Mouse (Mus musculus) lung, adult 2 months (tissue): ENCODE data around the gene Kif12. TPM values are rescaled to one million over a fixed set of nuclear protein-coding genes. Genes with fewer than 3 reads are reported as not detected.

Experiments
- DNase-seq: peaks from one replicate; pipeline ENCODE4 v3.0.0; 2022
- H3K4me1 ChIP-seq: fragments of 200-500 bp; 2 replicates; pipeline ENCODE4 v1.6.1; 2011; ENCODE audit warnings: low read length; ENCODE audit not compliant: control insufficient read depth, insufficient read depth
- H3K4me3 ChIP-seq: fragments of 200-500 bp; replicated peaks from 2 replicates; pipeline ENCODE3; 2011; ENCODE audit warnings: low read depth, mild to moderate bottlenecking, control low read depth, low read length; ENCODE audit errors: extremely low read depth
- CTCF ChIP-seq: fragments of 200-500 bp; IDR thresholded peaks from 2 replicates; pipeline ENCODE4 v1.5.1; 2011; ENCODE audit warnings: mild to moderate bottlenecking, low read length, control low read depth; ENCODE audit not compliant: insufficient read depth
- POLR2A ChIP-seq: fragments of 200-500 bp; IDR thresholded peaks from 2 replicates; pipeline ENCODE4 v1.6.1; 2011; ENCODE audit warnings: low read depth, mild to moderate bottlenecking, control low read depth, low read length, borderline replicate concordance; ENCODE audit errors: extremely low read depth
- WGBS: fragments of 180-500 bp; shearing (Covaris S2); methylation state at CpG from one replicate; pipeline ENCODE4 v1.1.7; 2018; 5-methylcytosine and 5-hydroxymethylcytosine counted together
- polyA plus RNA-seq: library from polyadenylated mRNA; depleted of rRNA; stranded (reverse); fragments of >200 nt; gene quantifications from 2 replicates; pipeline ENCODE4 v1.2.3, GENCODE M21; 2012

The Kif12 gene
- polyA plus RNA-seq, 1 experiment = not detected

- TF ChIP-seq POLR2A (no peak), CTCF (no peak)
- Histone ChIP-seq H3K4me1 (no peaks in the 10 kb centered on the region), H3K4me3 (no peak overlapping the region)
- DNase-seq = no peak
- 49% methylated on average over 7 of the region's 7 CpGs for WGBS
Measured at GRCm38 (mm10) chr4:63205583-63205982, 33.7 kb upstream of the Kif12 start.

- DNase-seq = no peak
- Histone ChIP-seq H3K4me1 (no peaks in the 10 kb centered on the region), H3K4me3 (no peak overlapping the region)
- TF ChIP-seq POLR2A = no peak
- TF ChIP-seq CTCF = no peak
- WGBS = 78% methylated on average over 7 of the region's 7 CpGs
Measured at GRCm38 (mm10) chr4:63203874-63204273, 31.9 kb upstream of the Kif12 start.

- no peaks in the 10 kb centered on the region for H3K4me1 ChIP-seq
- TF ChIP-seq CTCF (no peak), POLR2A (no peak)
- DNase-seq = no peak
Measured at GRCm38 (mm10) chr4:63199366-63199765, 27.4 kb upstream of the Kif12 start.

GRCm38 (mm10) chr4:63194366-63194765 lies 22.4 kb upstream of the Kif12 start:
- TF ChIP-seq POLR2A = no peak
- TF ChIP-seq CTCF = no peak
- 54% methylated on average over 2 of the region's 2 CpGs for WGBS
- H3K4me3 ChIP-seq = no peak overlapping the region
- no peak for DNase-seq
- no peaks in the 10 kb centered on the region for H3K4me1 ChIP-seq

More at GRCm38 (mm10) chr4:63199366-63199765, 27.4 kb upstream of the Kif12 start:
- no peak overlapping the region for H3K4me3 ChIP-seq
- 78% methylated on average over 5 of the region's 5 CpGs for WGBS

- TF ChIP-seq POLR2A (no peak), CTCF (no peak)
- no peak overlapping the region for H3K4me3 ChIP-seq
- WGBS = 66% methylated on average over 5 of the region's 5 CpGs
- no peak for DNase-seq
- no peaks in the 10 kb centered on the region for H3K4me1 ChIP-seq
Measured at GRCm38 (mm10) chr4:63191641-63192040, 19.7 kb upstream of the Kif12 start.

GRCm38 (mm10) chr4:63186281-63186870 lies 14.4 kb upstream of the Kif12 start:
- no peak for TF ChIP-seq POLR2A
- H3K4me3 ChIP-seq = no peak overlapping the region
- WGBS = 49% methylated on average over 21 of the region's 21 CpGs
- no peaks in the 10 kb centered on the region for H3K4me1 ChIP-seq
- peak; percentile 46 for DNase-seq

- peak; percentile 39 for DNase-seq
- Histone ChIP-seq H3K4me3 (no peak overlapping the region), H3K4me1 (no peaks in the 10 kb centered on the region)
- WGBS = 6% methylated on average over 5 of the region's 5 CpGs
- peak; percentile 73 for TF ChIP-seq CTCF
- TF ChIP-seq POLR2A = no peak
Measured at GRCm38 (mm10) chr4:63181556-63181955, 9.6 kb upstream of the Kif12 start.

- H3K4me1 ChIP-seq = no peaks in the 10 kb centered on the region
- no peak for TF ChIP-seq POLR2A
- TF ChIP-seq CTCF = no peak
- no peak for DNase-seq
- WGBS = 38% methylated on average over 24 of the region's 24 CpGs
- H3K4me3 ChIP-seq = no peak overlapping the region
Measured at GRCm38 (mm10) chr4:63171122-63171521, 809 bp downstream of the Kif12 start.

- TF ChIP-seq CTCF (no peak), POLR2A (no peak)
- 55% methylated on average over 4 of the region's 4 CpGs for WGBS
- no peak overlapping the region for H3K4me3 ChIP-seq
- H3K4me1 ChIP-seq = no peaks in the 10 kb centered on the region
- no peak for DNase-seq
Measured at GRCm38 (mm10) chr4:63170061-63170460, 1.9 kb downstream of the Kif12 start.

- no peak overlapping the region for H3K4me3 ChIP-seq
- 75% methylated on average over 5 of the region's 5 CpGs for WGBS
- DNase-seq = no peak
Measured at GRCm38 (mm10) chr4:63166323-63166722, 5.6 kb downstream of the Kif12 start.

More at GRCm38 (mm10) chr4:63166323-63166722, 5.6 kb downstream of the Kif12 start:
- TF ChIP-seq POLR2A = no peak
- TF ChIP-seq CTCF = no peak
- H3K4me1 ChIP-seq = no peaks in the 10 kb centered on the region
